Mouse (Mus musculus): ENCODE data around the gene Irf2. TPM values are rescaled to one million over a fixed set of nuclear protein-coding genes. Genes with fewer than 3 reads are reported as not detected.

The Irf2 gene
- polyA plus RNA-seq, 1 experiment from 2014 or later = 9.1 TPM

DNA sequence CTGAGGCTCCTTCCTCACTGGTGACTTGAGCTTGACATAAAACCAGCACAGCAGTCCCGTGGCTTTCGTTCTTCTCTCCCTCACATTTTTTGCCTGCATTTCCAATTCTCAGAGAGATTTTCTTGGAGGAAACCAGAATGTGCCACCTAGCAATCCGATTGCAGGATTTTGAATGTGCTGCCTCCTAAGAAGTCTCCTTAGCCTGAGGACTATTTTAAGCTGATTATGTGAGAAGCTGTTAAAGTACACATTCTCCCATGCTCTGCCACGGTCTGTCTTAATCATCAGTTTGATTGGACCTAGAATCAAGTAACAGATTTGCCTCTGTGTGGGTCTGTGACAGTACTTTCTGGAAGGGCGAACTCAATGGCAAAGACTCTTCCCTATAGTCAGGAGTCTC, 123.0 kb downstream of the Irf2 start:
- Histone ChIP-seq H3K27me3 (ENCODE audit: insufficient read depth, poor library complexity, severe bottlenecking) (no peaks in the 10 kb centered on the region), H3K36me3 (no peaks in the 10 kb centered on the region), H3K4me1 (replicated peaks) (peaks cover 6% of the 10 kb centered on the region), H3K27ac (no peak overlapping the region), H3K4me3 (no peak overlapping the region), H3K9me3 (0 out of 2 replicates have a peak, but pooled peaks cover 2% of the 10 kb centered on the region)
- 91% methylated on average over 5 of the region's 5 CpGs for WGBS
- no peak for DNase-seq (ENCODE audit: low spot score)

- peaks cover 10% of the 10 kb centered on the region; the same call in 1 of the 2 replicates for H3K4me1 ChIP-seq (replicated peaks)
- DNase-seq (ENCODE audit: low spot score) = no peak
- WGBS = 87% methylated on average over 1 of the region's 1 CpGs
- H3K9me3 ChIP-seq = 0 out of 2 replicates have a peak, but pooled peaks cover 2% of the 10 kb centered on the region
- H3K27ac ChIP-seq = no peak overlapping the region
- H3K36me3 ChIP-seq = no peaks in the 10 kb centered on the region
- no peaks in the 10 kb centered on the region for H3K27me3 ChIP-seq (ENCODE audit: insufficient read depth, poor library complexity, severe bottlenecking)
- no peak overlapping the region for H3K4me3 ChIP-seq
These were observed 125.9 kb downstream of the Irf2 start for GRCm38 (mm10) chr8:46865428-46865827.

GRCm38 (mm10) chr8:46867440-46867839, 127.9 kb downstream of the Irf2 start:
- no peak overlapping the region for H3K27ac ChIP-seq
- no peaks in the 10 kb centered on the region for H3K9me3 ChIP-seq
- no peaks in the 10 kb centered on the region for H3K27me3 ChIP-seq (ENCODE audit: insufficient read depth, poor library complexity, severe bottlenecking)
- H3K36me3 ChIP-seq = no peaks in the 10 kb centered on the region
- peaks cover 10% of the 10 kb centered on the region; the same call in 1 of the 2 replicates for H3K4me1 ChIP-seq (replicated peaks)
- no peak overlapping the region for H3K4me3 ChIP-seq
- WGBS = 61% methylated on average over 4 of the region's 4 CpGs
- no peak for DNase-seq (ENCODE audit: low spot score)

- no peak overlapping the region for H3K4me3 ChIP-seq
- H3K27ac ChIP-seq = no peak overlapping the region
- peaks cover 10% of the 10 kb centered on the region; the same call in 1 of the 2 replicates for H3K4me1 ChIP-seq (replicated peaks)
- H3K36me3 ChIP-seq = no peaks in the 10 kb centered on the region
- DNase-seq (ENCODE audit: low spot score) = no peak
- H3K9me3 ChIP-seq = no peaks in the 10 kb centered on the region
- 59% methylated on average over 8 of the region's 8 CpGs for WGBS
- no peaks in the 10 kb centered on the region for H3K27me3 ChIP-seq (ENCODE audit: insufficient read depth, poor library complexity, severe bottlenecking)
These were observed 129.0 kb downstream of the Irf2 start for GRCm38 (mm10) chr8:46868346-46869065.

- Histone ChIP-seq H3K27ac (no peak overlapping the region), H3K4me3 (no peak overlapping the region), H3K36me3 (no peaks in the 10 kb centered on the region), H3K9me3 (no peaks in the 10 kb centered on the region), H3K27me3 (ENCODE audit: insufficient read depth, poor library complexity, severe bottlenecking) (no peaks in the 10 kb centered on the region), H3K4me1 (replicated peaks) (peaks cover 10% of the 10 kb centered on the region; the same call in 1 of the 2 replicates)
- WGBS = 81% methylated on average over 6 of the region's 6 CpGs
- DNase-seq (ENCODE audit: low spot score) = no peak
These were observed 130.0 kb downstream of the Irf2 start for GRCm38 (mm10) chr8:46869521-46869925.

- peaks cover 10% of the 10 kb centered on the region; the same call in 1 of the 2 replicates for H3K4me1 ChIP-seq (replicated peaks)
- H3K27ac ChIP-seq = no peak overlapping the region
- H3K9me3 ChIP-seq = no peaks in the 10 kb centered on the region
- no peak for DNase-seq (ENCODE audit: low spot score)
- H3K27me3 ChIP-seq (ENCODE audit: insufficient read depth, poor library complexity, severe bottlenecking) = no peaks in the 10 kb centered on the region
- no peaks in the 10 kb centered on the region for H3K36me3 ChIP-seq
- no peak overlapping the region for H3K4me3 ChIP-seq
- 93% methylated on average over 4 of the region's 4 CpGs for WGBS
These were observed 131.6 kb downstream of the Irf2 start for GRCm38 (mm10) chr8:46871086-46871485.

GRCm38 (mm10) chr8:46875615-46876293, 136.2 kb downstream of the Irf2 start:
- H3K27me3 ChIP-seq (ENCODE audit: insufficient read depth, poor library complexity, severe bottlenecking) = no peaks in the 10 kb centered on the region
- 69% methylated on average over 2 of the region's 2 CpGs for WGBS
- H3K9me3 ChIP-seq = no peaks in the 10 kb centered on the region
- no peak for DNase-seq (ENCODE audit: low spot score)
- H3K36me3 ChIP-seq = no peaks in the 10 kb centered on the region
- no peak overlapping the region for H3K27ac ChIP-seq
- no peak overlapping the region for H3K4me3 ChIP-seq
- no peaks in the 10 kb centered on the region for H3K4me1 ChIP-seq (replicated peaks)

GRCm38 (mm10) chr8:46881348-46881747, 141.8 kb downstream of the Irf2 start:
- peaks cover 7% of the 10 kb centered on the region for H3K4me1 ChIP-seq (replicated peaks)
- H3K36me3 ChIP-seq = no peaks in the 10 kb centered on the region
- H3K27ac ChIP-seq = no peak overlapping the region
- H3K27me3 ChIP-seq (ENCODE audit: insufficient read depth, poor library complexity, severe bottlenecking) = no peaks in the 10 kb centered on the region
- 72% methylated on average over 6 of the region's 6 CpGs for WGBS
- H3K4me3 ChIP-seq = no peak overlapping the region
- DNase-seq (ENCODE audit: low spot score) = no peak
- no peaks in the 10 kb centered on the region for H3K9me3 ChIP-seq

DNA sequence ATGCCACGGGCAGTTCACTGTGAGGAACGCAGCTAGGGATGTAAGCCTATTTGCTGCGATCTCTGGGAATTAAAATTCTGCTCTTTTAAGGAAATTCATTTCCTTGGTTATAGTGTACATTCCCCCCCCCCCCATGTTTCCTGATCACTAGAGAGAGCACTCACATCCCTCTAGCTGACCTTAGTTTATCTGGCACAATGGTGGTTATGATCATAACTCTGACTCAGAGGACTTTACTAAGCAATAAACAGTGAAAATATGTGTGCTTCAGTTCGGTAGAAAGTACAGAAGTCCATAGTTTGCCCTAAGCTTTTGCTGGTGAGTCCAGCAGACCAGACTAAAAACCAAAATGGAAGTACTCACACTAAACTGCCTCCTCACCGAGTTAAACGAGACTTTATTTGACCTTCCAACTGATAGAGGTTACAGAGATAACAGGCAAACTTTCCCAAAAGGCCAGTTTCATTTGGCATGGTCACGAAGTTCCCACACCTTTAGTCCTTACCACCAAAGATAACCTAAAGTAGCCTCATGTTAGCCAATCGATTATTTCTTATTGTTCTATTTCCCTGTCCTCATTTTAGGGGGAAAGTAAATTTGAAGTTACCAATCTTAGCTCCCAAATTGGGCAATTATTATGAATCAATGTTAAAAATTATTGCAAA, 142.4 kb downstream of the Irf2 start:
- no peaks in the 10 kb centered on the region for H3K9me3 ChIP-seq
- DNase-seq (ENCODE audit: low spot score) = no peak
- no peaks in the 10 kb centered on the region for H3K27me3 ChIP-seq (ENCODE audit: insufficient read depth, poor library complexity, severe bottlenecking)
- 87% methylated on average over 8 of the region's 8 CpGs for WGBS
- no peaks in the 10 kb centered on the region for H3K36me3 ChIP-seq
- no peak overlapping the region for H3K27ac ChIP-seq
- peaks cover 7% of the 10 kb centered on the region for H3K4me1 ChIP-seq (replicated peaks)
- no peak overlapping the region for H3K4me3 ChIP-seq

GRCm38 (mm10) chr8:46882743-46883142, 143.2 kb downstream of the Irf2 start:
- no peak overlapping the region for H3K4me3 ChIP-seq
- H3K27ac ChIP-seq = no peak overlapping the region
- H3K27me3 ChIP-seq (ENCODE audit: insufficient read depth, poor library complexity, severe bottlenecking) = no peaks in the 10 kb centered on the region
- peaks cover 14% of the 10 kb centered on the region for H3K4me1 ChIP-seq (replicated peaks)
- H3K36me3 ChIP-seq = no peaks in the 10 kb centered on the region
- 65% methylated on average over 5 of the region's 5 CpGs for WGBS
- DNase-seq (ENCODE audit: low spot score) = no peak
- no peaks in the 10 kb centered on the region for H3K9me3 ChIP-seq

- Histone ChIP-seq H3K36me3 (no peaks in the 10 kb centered on the region), H3K4me3 (no peak overlapping the region), H3K27me3 (ENCODE audit: insufficient read depth, poor library complexity, severe bottlenecking) (no peaks in the 10 kb centered on the region), H3K4me1 (replicated peaks) (peaks cover 14% of the 10 kb centered on the region), H3K9me3 (no peaks in the 10 kb centered on the region), H3K27ac (no peak overlapping the region)
- no peak for DNase-seq (ENCODE audit: low spot score)
- WGBS = 92% methylated on average over 9 of the region's 9 CpGs
These were observed 143.9 kb downstream of the Irf2 start for GRCm38 (mm10) chr8:46883232-46884000.

DNA sequence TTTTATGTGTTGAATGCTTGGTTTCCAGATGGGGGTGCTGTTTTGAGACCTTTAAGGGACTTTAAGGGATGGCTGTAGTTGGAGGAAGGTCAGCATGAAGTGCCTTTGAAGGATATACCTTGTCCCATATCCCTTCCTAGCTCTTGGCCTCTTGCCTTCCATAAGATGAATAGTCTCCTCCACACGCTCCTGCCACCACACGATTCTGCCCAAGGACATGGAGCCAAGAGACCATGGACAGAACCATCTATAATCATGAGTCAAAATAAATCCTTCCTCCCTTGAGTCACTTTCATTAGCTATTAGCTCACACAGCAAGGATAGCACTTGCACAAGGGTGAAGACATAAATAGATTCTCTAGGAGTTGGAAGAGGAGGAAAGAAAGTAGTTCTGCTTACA, 146.3 kb downstream of the Irf2 start:
- no peaks in the 10 kb centered on the region for H3K36me3 ChIP-seq
- H3K27ac ChIP-seq = no peak overlapping the region
- peaks cover 14% of the 10 kb centered on the region for H3K4me1 ChIP-seq (replicated peaks)
- H3K9me3 ChIP-seq = no peaks in the 10 kb centered on the region
- H3K27me3 ChIP-seq (ENCODE audit: insufficient read depth, poor library complexity, severe bottlenecking) = no peaks in the 10 kb centered on the region
- DNase-seq (ENCODE audit: low spot score) = no peak
- 93% methylated on average over 2 of the region's 2 CpGs for WGBS
- H3K4me3 ChIP-seq = no peak overlapping the region
